8 mouse cellular contexts compared by ENCODE assay signal in the genomic region with DNA sequence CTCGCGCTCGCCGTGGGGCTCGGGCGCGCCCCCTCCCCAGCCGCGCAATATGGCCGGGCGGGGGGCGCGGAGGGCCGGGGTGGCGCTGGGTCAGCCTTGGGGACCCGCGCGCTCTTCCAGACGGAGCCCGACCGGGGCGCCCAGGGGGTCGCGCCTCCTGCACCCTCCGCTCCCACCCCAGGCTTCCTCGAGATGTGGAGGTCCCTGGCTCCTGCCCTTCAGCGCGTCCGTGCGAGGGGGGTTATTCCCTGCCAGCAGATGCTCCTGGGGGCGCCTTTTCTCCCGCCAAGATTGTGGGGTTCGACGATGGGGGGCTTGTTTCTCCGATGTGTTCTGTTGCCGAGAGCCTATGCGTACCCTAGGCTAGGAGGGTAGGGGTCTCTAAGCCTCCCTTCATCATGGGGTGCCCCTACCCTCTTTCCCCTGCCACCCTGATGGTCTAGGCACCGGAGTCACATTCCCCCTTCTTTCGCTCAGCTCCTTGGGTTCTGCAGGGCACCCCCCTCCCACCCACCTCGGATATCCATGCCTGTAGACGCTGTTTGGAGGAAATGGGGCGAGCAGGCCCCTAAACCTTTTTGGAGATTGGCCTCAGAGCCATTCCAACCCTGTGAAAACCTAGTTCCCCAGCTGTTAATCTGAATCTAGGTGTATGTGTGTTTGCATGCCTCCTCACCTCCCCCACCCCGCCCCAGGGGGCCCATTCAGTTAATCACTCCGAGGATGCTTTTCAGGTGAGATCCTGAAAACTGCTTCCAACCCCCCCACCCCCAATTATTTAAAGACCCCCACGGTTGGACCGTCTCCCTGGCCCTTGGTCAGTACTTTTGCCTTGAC. TPM values are rescaled to one million over a fixed set of nuclear protein-coding genes. Genes with fewer than 3 reads are reported as not detected.
DNase-seq lines count a peak whose midpoint lies in the region; ATAC-seq and TF ChIP-seq lines count a peak whose summit lies in the region.

No protein-coding gene starts in this region.

- peak overlapping the region; percentile 93 for H3K4me2 ChIP-seq in lung, embryonic 14.5 days
- H3K4me2 ChIP-seq in liver, postnatal 0 days (ENCODE audit: low read depth, low read length), result peak overlapping the region; percentile 90

- no peaks in the 10 kb centered on the region for H3K27me3 ChIP-seq in lung, embryonic 14.5 days (ENCODE audit: insufficient read depth, low read length)
- H3K27me3 ChIP-seq in hindbrain, embryonic 10.5 days (ENCODE audit: insufficient read depth, poor library complexity, severe bottlenecking), result peaks cover 16% of the 10 kb centered on the region
- no peaks in the 10 kb centered on the region for H3K27me3 ChIP-seq in liver, postnatal 0 days (ENCODE audit: insufficient read depth, low read length)

- WGBS in lung, embryonic 14.5 days, result under 1% methylated on average over 31 of the region's 46 CpGs
- under 1% methylated on average over 43 of the region's 46 CpGs for WGBS in hindbrain, embryonic 10.5 days
- WGBS in liver, postnatal 0 days (ENCODE audit: insufficient replicate concordance), result 3% methylated on average over 26 of the region's 46 CpGs

- no peaks in the 10 kb centered on the region for H3K36me3 ChIP-seq in lung, embryonic 14.5 days (ENCODE audit: insufficient read depth)
- no peaks in the 10 kb centered on the region for H3K36me3 ChIP-seq in hindbrain, embryonic 10.5 days
- H3K36me3 ChIP-seq in liver, postnatal 0 days (replicated peaks; ENCODE audit: insufficient read depth, low read length), result no peaks in the 10 kb centered on the region

- DNase-seq in lung, embryonic 14.5 days, result no peak
- no peak for DNase-seq in lung, adult 18-20 months
- peak; percentile 67 to 71 for DNase-seq in cerebellum, postnatal 10 days
- peak; percentile 38 for DNase-seq in hindbrain, embryonic 10.5 days (ENCODE audit: low spot score)
- no peak for DNase-seq in liver, postnatal 0 days
- peak; percentile 35 to 57 for DNase-seq in thymus, adult 18-20 months

- ATAC-seq in lung, embryonic 14.5 days (ENCODE audit: insufficient read depth), result peak; percentile 48
- no peak for ATAC-seq in liver, postnatal 0 days
- ATAC-seq in megakaryocyte-erythroid progenitor cell, adult 5-6 weeks (replicated peaks; ENCODE audit: low FRiP score, low TSS enrichment, poor library complexity, severe bottlenecking), result no peak
- no peak for ATAC-seq in granulocyte monocyte progenitor cell, adult 5-6 weeks (replicated peaks; ENCODE audit: poor library complexity, severe bottlenecking)

- peak overlapping the region; percentile 66; the same call in 1 of the 2 replicates for H3K27ac ChIP-seq in lung, embryonic 14.5 days (ENCODE audit: low read depth)
- peak overlapping the region; percentile 98 for H3K27ac ChIP-seq in hindbrain, embryonic 10.5 days
- H3K27ac ChIP-seq in liver, postnatal 0 days (ENCODE audit: low read depth), result peak overlapping the region; percentile 90

- no peaks in the 10 kb centered on the region for H3K9me3 ChIP-seq in lung, embryonic 14.5 days (ENCODE audit: low read depth, low read length)
- no peaks in the 10 kb centered on the region for H3K9me3 ChIP-seq in hindbrain, embryonic 10.5 days
- no peaks in the 10 kb centered on the region for H3K9me3 ChIP-seq in liver, postnatal 0 days (ENCODE audit: low read length)

- TF ChIP-seq CTCF in lung, embryonic 14.5 days (IDR thresholded peaks at IDR 0.05; ENCODE audit: low read depth), result no peak
- no peak for TF ChIP-seq CTCF in liver, postnatal 0 days (IDR thresholded peaks at IDR 0.05; ENCODE audit: low read depth)

- H3K9ac ChIP-seq in lung, embryonic 14.5 days, result peak overlapping the region; percentile 90
- H3K9ac ChIP-seq in liver, postnatal 0 days (replicated peaks), result peak overlapping the region; percentile 84

- TF ChIP-seq EP300 in liver, postnatal 0 days (IDR thresholded peaks at IDR 0.05; ENCODE audit: low read depth), result no peak

- H3K4me3 ChIP-seq in lung, embryonic 14.5 days (ENCODE audit: low read depth, low read length), result peak overlapping the region; percentile 79
- peak overlapping the region; percentile 93 for H3K4me3 ChIP-seq in hindbrain, embryonic 10.5 days
- H3K4me3 ChIP-seq in liver, postnatal 0 days (ENCODE audit: low read depth, low read length), result peak overlapping the region; percentile 88

- H3K4me1 ChIP-seq in lung, embryonic 14.5 days (ENCODE audit: insufficient read depth), result peaks cover 16% of the 10 kb centered on the region; the same call in 1 of the 2 replicates
- H3K4me1 ChIP-seq in hindbrain, embryonic 10.5 days (replicated peaks), result peaks cover 57% of the 10 kb centered on the region
- H3K4me1 ChIP-seq in liver, postnatal 0 days (ENCODE audit: insufficient read depth), result peaks cover 46% of the 10 kb centered on the region

RNA-seq across cellular contexts. Expression of a gene that starts 0.6 kb away (rescaled TPM):
- 6.3 and 6.4 TPM in 2 replicates for polyA plus RNA-seq in lung, embryonic 14.5 days (2014; fragmentation: Nextera tagmentation; extraction: Ambion mirVana)
- polyA plus RNA-seq in hindbrain, embryonic 10.5 days (2016; fragmentation: Nextera tagmentation; extraction: Ambion mirVana), result 6.3 and 10.9 TPM in 2 replicates
- polyA plus RNA-seq in liver, postnatal 0 days (2015; fragmentation: Nextera tagmentation; extraction: Ambion mirVana), result 2.2 TPM in 2 replicates
- 1.4 and 2.8 TPM in 2 replicates for total RNA-seq in megakaryocyte-erythroid progenitor cell, adult 5-6 weeks (2014; fragmentation: Nextera tagmentation)
- total RNA-seq in megakaryocyte-erythroid progenitor cell, adult 5-6 weeks (2017), result 1.0 and 2.7 TPM in 2 replicates
- 6.9 and 8.7 TPM in 2 replicates for total RNA-seq in granulocyte monocyte progenitor cell, adult 5-6 weeks (2014; fragmentation: Nextera tagmentation)
- 6.9 and 9.9 TPM in 2 replicates for total RNA-seq in granulocyte monocyte progenitor cell, adult 5-6 weeks (2017)

RNA-seq across cellular contexts. Expression of a gene that starts 46.2 kb away (rescaled TPM):
- polyA plus RNA-seq in lung, embryonic 14.5 days (2014; fragmentation: Nextera tagmentation; extraction: Ambion mirVana), result 34.4 and 39.0 TPM in 2 replicates
- 8.7 and 10.8 TPM in 2 replicates for polyA plus RNA-seq in hindbrain, embryonic 10.5 days (2016; fragmentation: Nextera tagmentation; extraction: Ambion mirVana)
- polyA plus RNA-seq in liver, postnatal 0 days (2015; fragmentation: Nextera tagmentation; extraction: Ambion mirVana), result 2.3 and 2.6 TPM in 2 replicates
- not detected in 2 replicates for total RNA-seq in megakaryocyte-erythroid progenitor cell, adult 5-6 weeks (2014; fragmentation: Nextera tagmentation)
- total RNA-seq in megakaryocyte-erythroid progenitor cell, adult 5-6 weeks (2017), result 3.3 TPM in 1 of 2 replicates, not detected in the other
- total RNA-seq in granulocyte monocyte progenitor cell, adult 5-6 weeks (2014; fragmentation: Nextera tagmentation), result 0.30 TPM in 1 of 2 replicates, not detected in the other
- total RNA-seq in granulocyte monocyte progenitor cell, adult 5-6 weeks (2017), result 0.73 and 2.7 TPM in 2 replicates

RNA-seq across cellular contexts. Expression of a gene that starts 49.5 kb away (rescaled TPM):
- polyA plus RNA-seq in lung, embryonic 14.5 days (2014; fragmentation: Nextera tagmentation; extraction: Ambion mirVana), result 7.8 and 10.4 TPM in 2 replicates
- 5.5 and 5.8 TPM in 2 replicates for polyA plus RNA-seq in hindbrain, embryonic 10.5 days (2016; fragmentation: Nextera tagmentation; extraction: Ambion mirVana)
- polyA plus RNA-seq in liver, postnatal 0 days (2015; fragmentation: Nextera tagmentation; extraction: Ambion mirVana), result 0.35 and 0.54 TPM in 2 replicates
- total RNA-seq in megakaryocyte-erythroid progenitor cell, adult 5-6 weeks (2014; fragmentation: Nextera tagmentation), result 0.17 TPM in 1 of 2 replicates, not detected in the other
- total RNA-seq in megakaryocyte-erythroid progenitor cell, adult 5-6 weeks (2017), result 0.27 TPM in 1 of 2 replicates, not detected in the other
- total RNA-seq in granulocyte monocyte progenitor cell, adult 5-6 weeks (2014; fragmentation: Nextera tagmentation), result 3.2 and 4.1 TPM in 2 replicates
- total RNA-seq in granulocyte monocyte progenitor cell, adult 5-6 weeks (2017), result 0.26 and 1.0 TPM in 2 replicates

RNA-seq across cellular contexts. Expression of a gene that starts 59.0 kb away (rescaled TPM):
- not detected in 2 replicates for polyA plus RNA-seq in lung, embryonic 14.5 days (2014; fragmentation: Nextera tagmentation; extraction: Ambion mirVana)
- not detected in 2 replicates for polyA plus RNA-seq in hindbrain, embryonic 10.5 days (2016; fragmentation: Nextera tagmentation; extraction: Ambion mirVana)
- polyA plus RNA-seq in liver, postnatal 0 days (2015; fragmentation: Nextera tagmentation; extraction: Ambion mirVana), result not detected in 2 replicates
- total RNA-seq in megakaryocyte-erythroid progenitor cell, adult 5-6 weeks (2014; fragmentation: Nextera tagmentation), result not detected in 2 replicates
- total RNA-seq in megakaryocyte-erythroid progenitor cell, adult 5-6 weeks (2017), result not detected in 2 replicates
- not detected in 2 replicates for total RNA-seq in granulocyte monocyte progenitor cell, adult 5-6 weeks (2014; fragmentation: Nextera tagmentation)
- not detected in 2 replicates for total RNA-seq in granulocyte monocyte progenitor cell, adult 5-6 weeks (2017)

Comparison
In these comparisons a context has a peak if more than half of its experiments do, and no peak if none do; other contexts are left out.
1. DNase-seq: peak in cerebellum, postnatal 10 days (2 of 2), hindbrain, embryonic 10.5 days (single experiment) and thymus, adult 18-20 months (2 of 2); none in lung, embryonic 14.5 days (single experiment), lung, adult 18-20 months (0 of 2) and liver, postnatal 0 days (single experiment).
2. Peak in every context shown above with its lines, with median percentiles within 50 percentile points of each other: H3K27ac ChIP-seq and H3K4me3 ChIP-seq.